Mouse (Mus musculus) cerebellum, adult 2 months (tissue): Measurements from ENCODE around the gene Cdc45. TPM values are rescaled to one million over a fixed set of nuclear protein-coding genes. Genes with fewer than 3 reads are reported as not detected.
A peak's percentile ranks its signal among the peaks of the same experiment; 100 is the strongest.
"Not testable (repeated sequence)": the region's sequence is repeated elsewhere in the genome, so short reads cannot be mapped to it uniquely, and the experiment has no call there.

Experiments used
- DNase-seq, 2 experiments: peaks; one replicate each; pipeline ENCODE4 v3.0.0; 2021
- H3K27ac ChIP-seq: fragments of 200-500 bp; 2 replicates; pipeline ENCODE4 v1.5.1; 2012; ENCODE audit warnings: low read length, control low read depth, inconsistent platforms; ENCODE audit not compliant: insufficient read depth
- H3K27me3 ChIP-seq: fragments of 200-500 bp; 2 replicates; pipeline ENCODE4 v1.6.1; 2012; ENCODE audit warnings: inconsistent platforms, mild to moderate bottlenecking, low read length, moderate library complexity; ENCODE audit not compliant: control insufficient read depth, insufficient read depth
- H3K4me1 ChIP-seq: fragments of 200-500 bp; 2 replicates; pipeline ENCODE4 v1.6.1; 2011; ENCODE audit warnings: low read length; ENCODE audit not compliant: control insufficient read depth, insufficient read depth
- H3K4me3 ChIP-seq: fragments of 200-500 bp; replicated peaks from 2 replicates; pipeline ENCODE3; 2011; ENCODE audit warnings: mild to moderate bottlenecking, low read depth, low read length, control low read depth; ENCODE audit not compliant: insufficient read depth
- CTCF ChIP-seq: fragments of 200-500 bp; IDR thresholded peaks from 2 replicates; pipeline ENCODE4 v1.5.1; 2011; ENCODE audit warnings: low read depth, mild to moderate bottlenecking, control low read depth, low read length, moderate library complexity, borderline replicate concordance; ENCODE audit not compliant: insufficient read depth
- POLR2A ChIP-seq: fragments of 200-500 bp; IDR thresholded peaks from 2 replicates; pipeline ENCODE4 v1.6.1; 2011; ENCODE audit warnings: low read length, control low read depth, borderline replicate concordance; ENCODE audit not compliant: insufficient read depth
- WGBS: fragments of 180-500 bp; shearing (Covaris S2); methylation state at CpG from one replicate; pipeline ENCODE4 v1.1.7; 2018; 5-methylcytosine and 5-hydroxymethylcytosine counted together
- polyA plus RNA-seq: library from polyadenylated mRNA; depleted of rRNA; stranded (reverse); fragments of >200 nt; gene quantifications from 2 replicates; pipeline ENCODE4 v1.2.3, GENCODE M21; 2012; rRNA removed

Cdc45 gene
- 4.9 and 5.8 TPM in 2 replicates for polyA plus RNA-seq

DNA sequence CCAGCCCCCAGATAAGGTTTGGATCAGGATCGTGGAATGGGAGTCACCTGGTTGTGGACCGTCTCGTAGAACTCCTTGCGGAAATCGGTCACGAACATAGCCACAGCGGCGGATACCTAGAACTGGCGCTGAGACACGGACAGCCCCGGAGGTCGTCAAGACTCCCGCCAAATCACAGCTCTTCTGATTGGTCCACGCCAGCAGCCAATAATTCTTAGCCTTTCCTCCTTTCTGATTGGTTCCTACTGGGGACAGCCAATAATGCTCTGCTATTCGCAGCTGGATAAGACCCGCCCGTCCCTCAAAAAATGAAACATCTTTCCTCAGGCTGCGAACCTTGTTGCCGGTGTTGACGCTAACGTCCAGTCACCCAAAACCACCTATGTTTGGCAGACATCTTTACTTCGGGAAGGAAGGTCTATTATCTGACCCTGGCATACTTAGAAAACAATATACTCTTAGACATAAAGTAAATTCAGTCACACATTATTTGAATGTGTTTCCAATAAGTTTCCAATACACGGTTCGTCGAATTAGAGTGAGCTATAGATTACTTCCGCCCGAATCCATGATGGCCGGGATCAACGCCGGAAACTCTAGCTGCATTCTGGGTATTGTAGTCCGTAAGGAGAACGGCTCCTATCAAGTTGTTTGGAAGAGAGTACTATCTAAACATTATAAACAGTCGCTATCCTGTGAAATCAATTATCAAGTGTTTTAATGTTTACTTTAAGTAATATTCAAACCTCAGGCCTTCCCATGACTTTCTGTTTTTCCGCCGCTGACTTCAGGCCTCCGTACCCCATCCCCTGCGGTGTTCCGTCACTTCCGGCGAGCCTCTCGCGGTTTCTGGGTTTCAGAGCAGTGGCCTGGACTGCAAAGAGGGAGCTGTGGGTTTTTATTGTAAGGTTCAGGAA is at the start of gene Cdc45, which contains the start of gene Ufd1:
Gene Cdc45 (minus strand): TSS at position 520 of the 917 bp plus-strand sequence.
Gene Ufd1 (plus strand): TSS at position 312 of the 917 bp plus-strand sequence.
- under 1% methylated on average over 42 of the region's 42 CpGs for WGBS
- Histone ChIP-seq H3K27me3 (no peaks in the 10 kb centered on the region), H3K4me1 (no peaks in the 10 kb centered on the region; the same call in 1 of the 2 replicates), H3K4me3 (peak within 1 kb of the TSS; percentile 84), H3K27ac (peak within 1 kb of the TSS; percentile 12; the same call in 1 of the 2 replicates)
- TF ChIP-seq POLR2A (peak; percentile 65; the same call in 1 of the 2 replicates), CTCF (no peak)
- peak; percentile 87 to 94 for DNase-seq

GRCm38 (mm10) chr16:18860186-18860585 is 48.4 kb upstream of the Cdc45 start:
- H3K4me3 ChIP-seq, result no peak overlapping the region
- H3K27me3 ChIP-seq, result no peaks in the 10 kb centered on the region
- peak; percentile 34 to 79 for DNase-seq
- no peak for TF ChIP-seq POLR2A
- no peak for TF ChIP-seq CTCF
- 15% methylated on average over 1 of the region's 1 CpGs for WGBS
- peaks cover 5% of the 10 kb centered on the region; the same call in 1 of the 2 replicates for H3K4me1 ChIP-seq
- H3K27ac ChIP-seq, result no peak overlapping the region

DNA sequence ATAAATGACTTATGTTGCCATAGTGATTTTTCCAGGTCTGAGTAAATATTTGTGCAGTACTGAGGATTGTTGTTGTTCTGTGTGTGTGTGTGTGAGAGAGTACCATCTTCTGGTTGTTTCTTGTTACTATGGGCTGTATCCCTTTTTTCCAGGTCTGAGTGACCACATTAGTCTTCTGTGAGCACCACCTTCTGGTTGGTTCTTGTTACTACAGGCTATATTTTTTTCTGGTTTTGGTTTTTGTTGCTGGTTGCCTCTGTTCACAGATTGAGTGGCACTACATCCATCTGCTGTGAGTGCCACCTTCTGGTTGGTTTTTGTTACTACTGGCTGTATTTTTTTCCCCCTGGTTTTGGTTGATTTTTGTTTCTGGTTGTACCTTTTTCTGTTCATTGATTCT is 46.8 kb upstream of the Cdc45 start:
- Histone ChIP-seq H3K4me1 (peaks cover 5% of the 10 kb centered on the region; the same call in 1 of the 2 replicates), H3K4me3 (no peak overlapping the region), H3K27me3 (no peaks in the 10 kb centered on the region), H3K27ac (no peak overlapping the region)
- DNase-seq, result peak; percentile 34 to 89
- no peak for TF ChIP-seq POLR2A
- no peak for TF ChIP-seq CTCF

- not testable (repeated sequence) for H3K27me3 ChIP-seq, H3K4me1 ChIP-seq, DNase-seq, H3K27ac ChIP-seq, H3K4me3 ChIP-seq
- 85% methylated on average over 16 of the region's 17 CpGs for WGBS
Measured at GRCm38 (mm10) chr16:18849521-18850190, 37.9 kb upstream of the Cdc45 start.

DNA sequence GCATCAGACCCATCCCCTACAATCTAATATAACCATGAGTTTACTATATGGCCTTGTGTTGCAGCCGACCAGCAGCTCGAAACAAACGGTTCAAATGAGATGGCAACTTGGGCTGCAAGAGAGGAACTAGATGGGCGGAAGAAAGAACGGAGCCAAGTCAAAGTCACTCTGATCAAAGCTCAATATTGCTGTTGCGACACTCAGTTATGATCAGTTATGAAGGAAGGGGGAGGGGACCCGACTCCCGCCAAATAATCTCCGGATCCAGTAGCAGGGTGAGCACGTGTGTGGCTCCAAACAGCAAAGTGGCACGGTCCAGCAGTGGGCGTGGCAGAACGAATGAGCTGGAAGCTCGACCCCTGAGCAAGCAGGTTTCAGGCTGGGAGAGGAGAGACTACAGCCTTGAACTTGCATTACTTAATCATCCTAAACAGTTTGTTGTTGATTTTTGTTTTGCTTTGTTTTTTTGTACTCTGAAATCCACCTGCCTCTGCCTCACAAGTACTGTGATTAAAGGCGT is 34.6 kb upstream of the Cdc45 start:
- no peak overlapping the region for H3K4me3 ChIP-seq
- 90% methylated on average over 15 of the region's 15 CpGs for WGBS
- no peak for TF ChIP-seq POLR2A
- TF ChIP-seq CTCF, result no peak
- DNase-seq, result no peak
- no peak overlapping the region for H3K27ac ChIP-seq
- H3K27me3 ChIP-seq, result no peaks in the 10 kb centered on the region
- no peaks in the 10 kb centered on the region for H3K4me1 ChIP-seq

DNA sequence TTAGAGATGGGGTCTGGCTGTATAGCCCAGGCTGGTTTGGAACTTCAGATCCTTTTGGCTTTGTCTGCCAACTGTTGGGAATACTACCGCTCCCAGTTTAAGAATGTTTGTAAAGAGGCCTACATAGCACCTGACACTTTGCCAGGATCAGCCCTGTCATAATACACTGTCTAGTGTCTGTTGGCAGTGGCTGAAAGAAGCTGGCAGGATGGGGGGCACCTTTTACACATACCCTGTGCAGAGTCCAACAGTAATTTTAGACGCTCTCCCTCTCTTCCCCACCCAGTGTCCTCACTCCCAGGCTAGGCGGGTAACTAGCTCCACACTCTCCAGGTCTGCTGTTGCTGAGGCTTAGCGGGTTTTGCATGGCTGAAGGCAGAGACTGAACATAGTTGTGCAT is 26.6 kb upstream of the Cdc45 start:
- H3K27ac ChIP-seq, result no peak overlapping the region
- no peaks in the 10 kb centered on the region for H3K4me1 ChIP-seq
- 88% methylated on average over 4 of the region's 4 CpGs for WGBS
- no peak for DNase-seq
- TF ChIP-seq CTCF, result no peak
- no peak for TF ChIP-seq POLR2A
- H3K27me3 ChIP-seq, result no peaks in the 10 kb centered on the region
- H3K4me3 ChIP-seq, result no peak overlapping the region

DNA sequence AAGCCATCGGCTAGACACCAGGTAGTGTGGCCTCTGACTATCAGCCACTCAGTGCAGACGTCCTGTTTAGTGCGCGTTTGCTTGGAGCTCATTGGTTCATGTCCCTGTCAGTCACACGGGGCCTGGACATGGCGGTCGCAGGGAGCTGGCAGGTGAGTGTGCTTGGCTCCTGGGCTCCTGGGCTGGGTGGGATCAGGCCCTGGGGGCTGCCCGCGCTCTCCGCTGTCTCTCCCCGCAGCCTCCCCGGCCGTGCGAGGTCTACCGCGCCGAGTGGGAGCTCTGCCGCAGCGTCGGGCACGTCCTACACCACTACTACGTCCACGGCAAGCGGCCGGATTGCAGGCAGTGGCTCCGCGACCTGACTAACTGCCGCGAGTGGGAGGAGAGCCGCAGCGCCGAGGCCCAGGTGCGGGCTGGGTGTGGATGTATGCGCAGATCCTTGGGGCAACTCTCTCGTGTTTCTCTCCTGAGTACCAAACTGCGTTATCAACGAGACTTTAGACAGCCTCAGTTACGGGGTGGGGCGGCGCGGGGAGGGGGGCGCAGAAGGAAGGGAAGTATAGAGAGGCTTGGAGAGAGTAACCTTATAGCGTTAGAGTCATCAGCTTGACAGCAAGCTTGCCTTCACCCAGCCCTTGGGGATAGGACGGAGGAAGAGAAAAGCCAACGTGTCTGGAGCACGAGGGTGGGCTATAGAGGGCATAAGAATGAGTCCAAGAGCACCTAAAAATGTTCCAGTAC is 24.9 kb upstream of the Cdc45 start, which contains the start of the genes 2510002D24Rik and Gm28539:
Gene 2510002D24Rik (plus strand): TSS at position 111 of the 741 bp plus-strand sequence.
Gene Gm28539 (plus strand): TSS at position 117 of the 741 bp plus-strand sequence.
- Histone ChIP-seq H3K4me3 (peak within 1 kb of the TSS; percentile 77), H3K27me3 (no peaks in the 10 kb centered on the region), H3K4me1 (no peaks in the 10 kb centered on the region), H3K27ac (peak within 1 kb of the TSS; percentile 69)
- TF ChIP-seq CTCF, result no peak
- TF ChIP-seq POLR2A, result peak; percentile 92
- peak; percentile 98 for DNase-seq
- WGBS, result under 1% methylated on average over 46 of the region's 46 CpGs
